Mouse (Mus musculus) liver, embryonic 14.5 days (tissue): ENCODE data around the gene Rapgef1.
A peak's percentile ranks its signal among the peaks of the same experiment; 100 is the strongest.

Experiments used
- CTCF ChIP-seq: IDR thresholded peaks from 2 replicates; pipeline ENCODE4 v1.5.1; 2016; ENCODE audit warnings: antibody characterized with exemption, low read depth, control low read depth
- EP300 ChIP-seq: IDR thresholded peaks from 2 replicates; pipeline ENCODE4 v1.6.1; 2016; ENCODE audit warnings: antibody characterized with exemption, low read depth

- TF ChIP-seq CTCF (peak; percentile 88), EP300 (no peak)
Observed at GRCm38 (mm10) chr2:29731545-29731944, 112.0 kb downstream of the Rapgef1 start.
